Mouse (Mus musculus): ENCODE measurements around the gene Htr1d. TPM values are rescaled to one million over a fixed set of nuclear protein-coding genes. Genes with fewer than 3 reads are reported as not detected.

Gene Htr1d
- polyA plus RNA-seq (2012; rRNA removed) = 5.3 and 5.5 TPM in 2 replicates

GRCm38 (mm10) chr4:136423224-136423623, at the start of gene Htr1d:
TSS of gene Htr1d (plus strand) at chr4:136423524.

GRCm38 (mm10) chr4:136462086-136462838, 38.9 kb downstream of the Htr1d start, which contains the start of gene 6030445D17Rik:
TSS of gene 6030445D17Rik (plus strand) at chr4:136462250.

GRCm38 (mm10) chr4:136469371-136469903, 46.1 kb downstream of the Htr1d start, which contains the start of gene Luzp1:
TSS of gene Luzp1 (plus strand) at chr4:136469761.

Other genes starting within 250 kb of the Htr1d start
- 8.2 and 8.4 TPM in 2 replicates for gene Asap3, start 217.2 kb upstream of the Htr1d start, polyA plus RNA-seq (2012; rRNA removed)
- 5.1 and 5.4 TPM in 2 replicates for gene Tcea3, start 175.8 kb upstream of the Htr1d start, polyA plus RNA-seq (2012; rRNA removed)
- gene Zfp46, start 138.8 kb upstream of the Htr1d start, polyA plus RNA-seq (2012; rRNA removed) = 19.6 and 28.4 TPM in 2 replicates
- gene Hnrnpr, start 112.6 kb upstream of the Htr1d start, polyA plus RNA-seq (2012; rRNA removed) = 7.8 and 9.7 TPM in 2 replicates
- gene 6030445D17Rik, start 38.7 kb downstream of the Htr1d start, polyA plus RNA-seq (2012; rRNA removed) = 0.37 and 0.47 TPM in 2 replicates
- 9.3 and 10.2 TPM in 2 replicates for gene Luzp1, start 46.2 kb downstream of the Htr1d start, polyA plus RNA-seq (2012; rRNA removed)
- 31.5 and 41.7 TPM in 2 replicates for gene Kdm1a, start 179.2 kb downstream of the Htr1d start, polyA plus RNA-seq (2012; rRNA removed)
- gene Tex46, start 186.9 kb downstream of the Htr1d start, polyA plus RNA-seq (2012; rRNA removed) = not detected in 2 replicates
- 0.18 and 0.35 TPM in 2 replicates for gene Lactbl1, start 199.1 kb downstream of the Htr1d start, polyA plus RNA-seq (2012; rRNA removed)

Measured in ovary, adult 2 months (tissue).